Mouse (Mus musculus) right cerebral cortex, adult 18-20 months (tissue): Measurements from ENCODE around the gene Prkaca.
A peak's percentile ranks its signal among the peaks of the same experiment; 100 is the strongest.
"Not testable (repeated sequence)": the region's sequence is repeated elsewhere in the genome, so short reads cannot be mapped to it uniquely, and the experiment has no call there.

ENCODE experiments used
- DNase-seq: peaks from one replicate; pipeline ENCODE4 v3.0.0; 2022; ENCODE audit warnings: mixed read lengths

The Prkaca gene

GRCm38 (mm10) chr8:83976779-83977350, 4.1 kb downstream of the Prkaca start:
- no peak for DNase-seq

- no peak for DNase-seq
Measured at GRCm38 (mm10) chr8:83977646-83978045, 4.9 kb downstream of the Prkaca start.

GRCm38 (mm10) chr8:83978200-83978599, 5.4 kb downstream of the Prkaca start:
- DNase-seq = no peak

- DNase-seq = no peak
Measured at GRCm38 (mm10) chr8:83980250-83980649, 7.5 kb downstream of the Prkaca start.

GRCm38 (mm10) chr8:83980845-83981244, 8.1 kb downstream of the Prkaca start:
- DNase-seq = no peak

GRCm38 (mm10) chr8:83981533-83981932, 8.7 kb downstream of the Prkaca start:
- no peak for DNase-seq

- no peak for DNase-seq
Measured at GRCm38 (mm10) chr8:83982449-83982848, 9.7 kb downstream of the Prkaca start.

- DNase-seq = not testable (repeated sequence)
Measured at GRCm38 (mm10) chr8:83983222-83983621, 10.4 kb downstream of the Prkaca start.

GRCm38 (mm10) chr8:83989243-83989642, 16.4 kb downstream of the Prkaca start:
- DNase-seq = no peak

- DNase-seq = no peak
Measured at GRCm38 (mm10) chr8:83990170-83990569, 17.4 kb downstream of the Prkaca start.

- no peak for DNase-seq
Measured at GRCm38 (mm10) chr8:83992488-83992887, 19.7 kb downstream of the Prkaca start.

- no peak for DNase-seq
Measured at GRCm38 (mm10) chr8:83994030-83994429, 21.2 kb downstream of the Prkaca start.

GRCm38 (mm10) chr8:83995973-83996372, 23.2 kb downstream of the Prkaca start:
- no peak for DNase-seq

GRCm38 (mm10) chr8:83996567-83997505, 24.0 kb downstream of the Prkaca start:
- peak; percentile 86 for DNase-seq

GRCm38 (mm10) chr8:83997511-83998141, 24.8 kb downstream of the Prkaca start, which contains the start of gene Samd1:
Gene Samd1, plus strand, starts transcription at chr8:83997672.
- peak; percentile 67 for DNase-seq

GRCm38 (mm10) chr8:83998231-83999056, 25.7 kb downstream of the Prkaca start:
- peak; percentile 56 for DNase-seq

- DNase-seq = no peak
Measured at GRCm38 (mm10) chr8:83999057-83999705, 26.4 kb downstream of the Prkaca start.

- no peak for DNase-seq
Measured at GRCm38 (mm10) chr8:83999825-84000224, 27.0 kb downstream of the Prkaca start.

GRCm38 (mm10) chr8:84001281-84002000, 28.6 kb downstream of the Prkaca start, which contains the start of gene 1700067K01Rik:
Gene 1700067K01Rik, plus strand, starts transcription at chr8:84001502.
- no peak for DNase-seq

GRCm38 (mm10) chr8:84002957-84003611, 30.3 kb downstream of the Prkaca start:
- DNase-seq = no peak
